Mouse (Mus musculus) cortical plate, adult 2 months (tissue): ENCODE results near the gene Catsperb. TPM values are rescaled to one million over a fixed set of nuclear protein-coding genes. Genes with fewer than 3 reads are reported as not detected.
"Not testable (repeated sequence)": the region's sequence is repeated elsewhere in the genome, so short reads cannot be mapped to it uniquely, and the experiment has no call there.

ENCODE experiments used
- H3K27ac ChIP-seq: fragments of 200-500 bp; 2 replicates; pipeline ENCODE4 v1.5.1; 2012; ENCODE audit warnings: low read length, control low read depth, inconsistent platforms; ENCODE audit not compliant: insufficient read depth
- H3K4me1 ChIP-seq: fragments of 200-500 bp; 2 replicates; pipeline ENCODE4 v1.6.1; 2011; ENCODE audit warnings: low read length; ENCODE audit not compliant: control insufficient read depth, insufficient read depth
- H3K4me3 ChIP-seq: fragments of 200-500 bp; 2 replicates; pipeline ENCODE4 v1.5.1; 2011; ENCODE audit warnings: mild to moderate bottlenecking, low read length, control low read depth; ENCODE audit not compliant: insufficient read depth
- CTCF ChIP-seq: fragments of 200-500 bp; IDR thresholded peaks from 2 replicates; pipeline ENCODE4 v1.5.1; 2011; ENCODE audit warnings: mild to moderate bottlenecking, control low read depth, low read length; ENCODE audit not compliant: insufficient read depth; ENCODE audit errors: extremely low read depth
- POLR2A ChIP-seq: fragments of 200-500 bp; IDR thresholded peaks from 2 replicates; pipeline ENCODE4 v1.6.1; 2011; ENCODE audit warnings: mild to moderate bottlenecking, low read length, control low read depth; ENCODE audit not compliant: insufficient read depth; ENCODE audit errors: extremely low read depth
- polyA plus RNA-seq: library from polyadenylated mRNA; depleted of rRNA; stranded (reverse); fragments of >200 nt; gene quantifications from 2 replicates; pipeline ENCODE4 v1.2.3, GENCODE M21; 2012; rRNA removed

Gene Catsperb
- not detected in 2 replicates for polyA plus RNA-seq

- not testable (repeated sequence) for H3K4me1 ChIP-seq, H3K27ac ChIP-seq, H3K4me3 ChIP-seq
Measured at GRCm38 (mm10) chr12:101404353-101404752, at the start of gene Catsperb. Gene Catsperb, plus strand, starts transcription at chr12:101404653.

GRCm38 (mm10) chr12:101361468-101361867, 43.0 kb upstream of the Catsperb start:
- not testable (repeated sequence) for H3K27ac ChIP-seq, H3K4me3 ChIP-seq, H3K4me1 ChIP-seq
- peak; percentile 7; the same call in 1 of the 2 replicates for TF ChIP-seq CTCF

- H3K27ac ChIP-seq, H3K4me1 ChIP-seq, H3K4me3 ChIP-seq: not testable (repeated sequence)
Measured at GRCm38 (mm10) chr12:101381460-101381859, 23.0 kb upstream of the Catsperb start.

- no peak for TF ChIP-seq POLR2A
- TF ChIP-seq CTCF: no peak
- Histone ChIP-seq H3K4me1 (no peaks in the 10 kb centered on the region), H3K4me3 (no peak overlapping the region), H3K27ac (no peak overlapping the region)
Measured at GRCm38 (mm10) chr12:101426131-101426530, 21.7 kb downstream of the Catsperb start.

GRCm38 (mm10) chr12:101462051-101462450, 57.6 kb downstream of the Catsperb start:
- TF ChIP-seq CTCF (no peak), POLR2A (no peak)
- Histone ChIP-seq H3K27ac (no peak overlapping the region), H3K4me1 (no peaks in the 10 kb centered on the region), H3K4me3 (no peak overlapping the region)

- TF ChIP-seq CTCF: no peak
- no peak for TF ChIP-seq POLR2A
- Histone ChIP-seq H3K27ac (no peak overlapping the region), H3K4me3 (no peak overlapping the region), H3K4me1 (no peaks in the 10 kb centered on the region)
Measured at GRCm38 (mm10) chr12:101483571-101483970, 79.1 kb downstream of the Catsperb start.

- not testable (repeated sequence) for H3K4me1 ChIP-seq, H3K27ac ChIP-seq, H3K4me3 ChIP-seq
Measured at GRCm38 (mm10) chr12:101511326-101511725, 106.9 kb downstream of the Catsperb start.

- not testable (repeated sequence) for H3K27ac ChIP-seq, H3K4me3 ChIP-seq, H3K4me1 ChIP-seq
Measured at GRCm38 (mm10) chr12:101606622-101607021, 202.2 kb downstream of the Catsperb start.

- no peak for TF ChIP-seq CTCF
- TF ChIP-seq POLR2A: no peak
- no peaks in the 10 kb centered on the region for H3K4me1 ChIP-seq
- H3K4me3 ChIP-seq: no peak overlapping the region
- no peak overlapping the region for H3K27ac ChIP-seq
Measured at GRCm38 (mm10) chr12:101633137-101633536, 228.7 kb downstream of the Catsperb start.

GRCm38 (mm10) chr12:101667502-101667901, 263.0 kb downstream of the Catsperb start:
- H3K4me3 ChIP-seq: no peak overlapping the region
- no peak overlapping the region for H3K27ac ChIP-seq
- no peaks in the 10 kb centered on the region for H3K4me1 ChIP-seq
- no peak for TF ChIP-seq CTCF
- no peak for TF ChIP-seq POLR2A
